Mouse (Mus musculus) C2C12 (cell line): Measurements from ENCODE around the gene Ankrd40.

Experiments used
- CTCF ChIP-seq: IDR thresholded peaks from one replicate; pipeline ENCODE4 v1.5.1; 2011; ENCODE audit not compliant: control insufficient read depth, insufficient read depth, insufficient read length
- MYOG ChIP-seq: IDR thresholded peaks from one replicate; pipeline ENCODE4 v1.6.1; 2011; ENCODE audit not compliant: control insufficient read depth, insufficient read length; ENCODE audit errors: extremely low read depth
- USF1 ChIP-seq: IDR thresholded peaks from one replicate; pipeline ENCODE4 v1.6.1; 2011; ENCODE audit warnings: low read depth, mild to moderate bottlenecking, control low read depth, moderate library complexity

GRCm38 (mm10) chr11:94343955-94344358 is 16.2 kb downstream of the Ankrd40 start:
- TF ChIP-seq CTCF (no peak), USF1 (no peak), MYOG (no peak)
